Mouse (Mus musculus) hindbrain, embryonic 13.5 days (tissue): ENCODE measurements at regions not wholly inside any gene's neighbourhood (a gene's known extent, or its start where the extent isn't known, plus 50 kb on each side); places are given as distances from the start of the nearest gene placed in this dataset.

Experiments
- ATAC-seq: fragments of 200-750 bp; cut with Nextera tagmentation; 2 replicates; pipeline ENCODE4 v1.8.0; 2017; ENCODE audit warnings: moderate TSS enrichment; ENCODE audit not compliant: low FRiP score
- H3K27ac ChIP-seq: fragments of 300-500 bp; sonication (generic); 2 replicates; pipeline ENCODE4 v1.5.1; 2015; ENCODE audit warnings: inconsistent platforms, mild to moderate bottlenecking, moderate library complexity
- H3K27me3 ChIP-seq: fragments of 300-500 bp; sonication (generic); 2 replicates; pipeline ENCODE4 v1.6.1; 2015; ENCODE audit warnings: mild to moderate bottlenecking, inconsistent platforms
- H3K36me3 ChIP-seq: fragments of 300-500 bp; sonication (generic); 2 replicates; pipeline ENCODE4 v1.6.1; 2015; ENCODE audit warnings: mild to moderate bottlenecking, inconsistent platforms
- H3K4me1 ChIP-seq: fragments of 300-500 bp; sonication (generic); replicated peaks from 2 replicates; pipeline ENCODE4 v1.6.1; 2015; ENCODE audit warnings: inconsistent platforms
- H3K4me2 ChIP-seq: fragments of 300-500 bp; sonication (generic); 2 replicates; pipeline ENCODE4 v1.6.1; 2015; ENCODE audit warnings: inconsistent platforms, mild to moderate bottlenecking, moderate library complexity
- H3K4me3 ChIP-seq: fragments of 300-500 bp; sonication (generic); 2 replicates; pipeline ENCODE4 v1.5.1; 2015; ENCODE audit warnings: mild to moderate bottlenecking, inconsistent platforms
- H3K9ac ChIP-seq: fragments of 300-500 bp; sonication (generic); 2 replicates; pipeline ENCODE4 v1.6.1; 2015; ENCODE audit warnings: mild to moderate bottlenecking, inconsistent platforms
- H3K9me3 ChIP-seq: fragments of 300-500 bp; sonication (generic); 2 replicates; pipeline ENCODE4 v1.6.1; 2016; ENCODE audit warnings: inconsistent platforms
- WGBS: fragments of 180-500 bp; shearing (Covaris S2); methylation state at CpG from one replicate; pipeline ENCODE4 v1.1.7; 2015; 5-methylcytosine and 5-hydroxymethylcytosine counted together

GRCm38 (mm10) chr16:86401381-86401780, 499.8 kb upstream of the Adamts5 start:
- Histone ChIP-seq H3K4me1 (no peaks in the 10 kb centered on the region), H3K4me3 (no peak overlapping the region), H3K4me2 (no peak overlapping the region), H3K9ac (no peak overlapping the region), H3K27me3 (no peaks in the 10 kb centered on the region), H3K36me3 (no peaks in the 10 kb centered on the region), H3K9me3 (no peaks in the 10 kb centered on the region), H3K27ac (no peak overlapping the region)
- ATAC-seq: no peak
- WGBS: 85% methylated on average over 1 of the region's 1 CpGs

DNA sequence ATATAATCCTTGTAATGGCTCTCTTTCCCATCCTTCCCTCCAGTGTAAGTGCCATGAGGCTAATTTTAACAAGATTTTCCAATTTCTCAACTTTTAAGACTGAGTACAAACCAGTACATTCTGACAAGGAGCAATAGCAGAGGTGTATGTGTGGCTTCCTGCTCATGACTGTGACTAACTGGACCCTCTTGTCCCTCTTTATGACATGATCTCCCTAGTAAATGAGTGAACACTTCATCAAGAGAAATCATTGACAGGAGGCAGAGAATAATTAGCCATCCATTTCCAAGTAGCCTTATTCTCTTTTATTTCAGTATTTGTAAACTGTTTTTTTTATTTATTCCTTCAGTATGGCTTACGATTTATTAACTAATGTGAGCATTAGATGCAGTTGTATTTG, 497.7 kb upstream of the Adamts5 start:
- Histone ChIP-seq H3K27me3 (no peaks in the 10 kb centered on the region), H3K4me2 (no peak overlapping the region), H3K36me3 (no peaks in the 10 kb centered on the region), H3K27ac (no peak overlapping the region), H3K4me3 (no peak overlapping the region), H3K9ac (no peak overlapping the region), H3K9me3 (no peaks in the 10 kb centered on the region), H3K4me1 (no peaks in the 10 kb centered on the region)
- WGBS: 82% methylated on average over 1 of the region's 1 CpGs
- ATAC-seq: no peak

GRCm38 (mm10) chr16:86397521-86397920, 495.9 kb upstream of the Adamts5 start:
- Histone ChIP-seq H3K27ac (no peak overlapping the region), H3K36me3 (no peaks in the 10 kb centered on the region), H3K4me1 (no peaks in the 10 kb centered on the region), H3K27me3 (no peaks in the 10 kb centered on the region), H3K9ac (no peak overlapping the region), H3K9me3 (no peaks in the 10 kb centered on the region), H3K4me3 (no peak overlapping the region), H3K4me2 (no peak overlapping the region)
- ATAC-seq: no peak
- 89% methylated on average over 2 of the region's 2 CpGs for WGBS

DNA sequence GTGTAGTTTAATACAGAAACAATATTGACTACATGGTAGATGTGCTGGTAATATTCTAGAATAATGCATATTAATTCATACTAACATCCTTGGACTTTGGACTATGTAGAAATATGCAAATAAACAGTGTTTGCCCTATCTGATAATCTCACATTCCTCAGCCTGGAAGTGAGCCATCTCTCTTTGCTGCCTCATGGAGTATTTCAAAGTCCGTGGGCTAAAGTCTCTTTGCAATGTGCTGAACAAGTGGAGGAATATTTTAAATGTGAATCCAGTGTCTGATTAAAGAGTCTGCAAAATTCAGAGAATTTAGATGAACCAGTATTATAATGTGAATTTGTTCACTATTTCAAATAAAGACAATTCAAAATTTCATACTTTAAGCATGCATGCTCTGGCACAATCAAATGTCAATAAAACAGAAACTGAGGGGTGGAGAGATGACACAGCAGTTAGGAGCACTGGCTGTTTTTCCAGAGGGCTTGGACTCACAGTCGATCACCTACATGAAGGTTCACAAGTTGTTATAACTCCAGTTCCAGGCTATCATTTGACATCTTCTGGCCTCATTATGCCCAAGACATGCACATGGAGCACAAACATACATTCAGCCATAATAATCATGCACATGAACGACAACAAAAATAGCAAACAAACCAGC, 487.6 kb upstream of the Adamts5 start:
- no peak for ATAC-seq
- 83% methylated on average over 3 of the region's 3 CpGs for WGBS
- Histone ChIP-seq H3K9me3 (no peaks in the 10 kb centered on the region), H3K4me3 (no peak overlapping the region), H3K36me3 (no peaks in the 10 kb centered on the region), H3K4me2 (no peak overlapping the region), H3K4me1 (no peaks in the 10 kb centered on the region), H3K27ac (no peak overlapping the region), H3K27me3 (no peaks in the 10 kb centered on the region), H3K9ac (no peak overlapping the region)

GRCm38 (mm10) chr16:86388128-86388527, 486.5 kb upstream of the Adamts5 start:
- Histone ChIP-seq H3K9me3 (no peaks in the 10 kb centered on the region), H3K36me3 (no peaks in the 10 kb centered on the region), H3K4me1 (no peaks in the 10 kb centered on the region), H3K9ac (no peak overlapping the region), H3K27me3 (no peaks in the 10 kb centered on the region), H3K4me2 (no peak overlapping the region), H3K4me3 (no peak overlapping the region), H3K27ac (no peak overlapping the region)
- WGBS: 96% methylated on average over 1 of the region's 1 CpGs
- no peak for ATAC-seq

GRCm38 (mm10) chr16:86377991-86378390, 476.4 kb upstream of the Adamts5 start:
- no peak for ATAC-seq
- no peaks in the 10 kb centered on the region for H3K36me3 ChIP-seq
- H3K4me3 ChIP-seq: no peak overlapping the region
- H3K9me3 ChIP-seq: no peaks in the 10 kb centered on the region
- no peak overlapping the region for H3K9ac ChIP-seq
- H3K27me3 ChIP-seq: no peaks in the 10 kb centered on the region
- no peak overlapping the region for H3K27ac ChIP-seq
- WGBS: 31% methylated on average over 3 of the region's 3 CpGs
- no peak overlapping the region for H3K4me2 ChIP-seq
- no peaks in the 10 kb centered on the region for H3K4me1 ChIP-seq

DNA sequence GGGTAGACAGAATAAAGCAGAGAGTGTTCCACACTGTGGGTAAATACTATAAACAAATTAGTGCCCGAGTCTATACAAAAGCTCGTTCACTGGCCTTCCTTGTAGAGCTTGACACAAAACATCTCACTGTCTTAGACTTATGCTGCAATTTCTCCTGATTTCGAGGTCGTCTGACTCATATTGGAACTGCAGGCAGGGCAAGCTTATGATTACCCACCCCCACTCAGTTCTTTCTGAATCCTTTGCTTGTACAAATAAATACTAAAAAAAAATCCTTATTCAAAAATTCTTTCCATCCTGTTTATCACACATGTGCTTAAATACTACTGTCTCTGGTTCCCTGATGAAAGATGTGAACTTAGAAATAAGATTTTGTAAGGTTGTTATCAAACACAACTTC, 470.0 kb upstream of the Adamts5 start:
- no peak overlapping the region for H3K4me2 ChIP-seq
- H3K36me3 ChIP-seq: no peaks in the 10 kb centered on the region
- no peak overlapping the region for H3K4me3 ChIP-seq
- no peak overlapping the region for H3K27ac ChIP-seq
- H3K9me3 ChIP-seq: no peaks in the 10 kb centered on the region
- H3K4me1 ChIP-seq: no peaks in the 10 kb centered on the region
- H3K27me3 ChIP-seq: no peaks in the 10 kb centered on the region
- no peak for ATAC-seq
- H3K9ac ChIP-seq: no peak overlapping the region
- WGBS: 74% methylated on average over 4 of the region's 4 CpGs

DNA sequence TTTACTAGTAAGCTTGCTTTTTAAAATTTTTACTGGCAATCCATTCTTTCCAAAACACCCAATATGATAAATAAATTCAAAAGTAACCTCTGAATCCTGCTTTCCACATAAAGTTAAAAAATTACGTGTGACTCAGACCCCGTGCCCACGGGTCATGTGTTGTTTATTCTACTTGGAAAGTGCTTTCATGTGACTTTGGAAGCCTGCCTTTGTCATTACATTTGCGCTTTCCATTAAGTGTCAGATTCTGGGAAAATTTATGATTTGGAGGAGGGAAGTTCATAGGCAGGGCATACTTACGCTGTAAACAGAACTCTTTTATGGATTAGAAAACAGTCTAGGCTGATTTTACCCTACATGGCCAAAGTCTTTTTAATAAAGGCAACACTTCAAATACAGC, 466.8 kb upstream of the Adamts5 start:
- Histone ChIP-seq H3K4me1 (no peaks in the 10 kb centered on the region), H3K4me2 (no peak overlapping the region), H3K27ac (no peak overlapping the region), H3K9me3 (no peaks in the 10 kb centered on the region), H3K9ac (no peak overlapping the region), H3K27me3 (no peaks in the 10 kb centered on the region), H3K4me3 (no peak overlapping the region), H3K36me3 (no peaks in the 10 kb centered on the region)
- ATAC-seq: no peak
- WGBS: 81% methylated on average over 5 of the region's 5 CpGs

GRCm38 (mm10) chr16:86366197-86366596, 464.6 kb upstream of the Adamts5 start:
- Histone ChIP-seq H3K4me3 (no peak overlapping the region), H3K27me3 (no peaks in the 10 kb centered on the region), H3K4me2 (no peak overlapping the region), H3K4me1 (no peaks in the 10 kb centered on the region), H3K9ac (no peak overlapping the region), H3K27ac (no peak overlapping the region), H3K36me3 (no peaks in the 10 kb centered on the region), H3K9me3 (no peaks in the 10 kb centered on the region)
- WGBS: 95% methylated on average over 1 of the region's 1 CpGs
- no peak for ATAC-seq

GRCm38 (mm10) chr16:86361099-86361498, 459.5 kb upstream of the Adamts5 start:
- no peak overlapping the region for H3K9ac ChIP-seq
- H3K4me1 ChIP-seq: no peaks in the 10 kb centered on the region
- no peak overlapping the region for H3K4me2 ChIP-seq
- H3K27ac ChIP-seq: no peak overlapping the region
- no peak overlapping the region for H3K4me3 ChIP-seq
- no peaks in the 10 kb centered on the region for H3K9me3 ChIP-seq
- H3K36me3 ChIP-seq: no peaks in the 10 kb centered on the region
- no peak for ATAC-seq
- 86% methylated on average over 5 of the region's 5 CpGs for WGBS
- no peaks in the 10 kb centered on the region for H3K27me3 ChIP-seq

DNA sequence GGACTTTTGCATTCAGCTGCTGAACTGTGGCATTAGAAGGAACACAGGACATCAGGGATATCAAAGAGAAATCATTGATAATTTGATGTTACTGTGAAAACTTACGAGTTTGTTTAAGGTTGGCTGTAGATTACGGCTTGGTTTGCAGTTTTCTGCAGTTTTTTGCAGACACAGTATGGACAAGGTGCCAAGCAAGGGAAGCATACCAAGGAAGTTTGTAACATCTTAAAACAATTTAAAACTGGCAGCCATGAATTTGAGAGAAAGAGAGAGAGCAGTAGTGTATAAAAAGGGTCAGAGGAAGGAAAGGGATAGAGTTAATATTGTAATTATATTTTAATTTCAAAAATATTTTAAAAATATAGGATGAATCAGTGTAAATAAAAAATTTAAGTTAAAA, 453.4 kb upstream of the Adamts5 start:
- Histone ChIP-seq H3K4me1 (no peaks in the 10 kb centered on the region), H3K9ac (no peak overlapping the region), H3K9me3 (no peaks in the 10 kb centered on the region), H3K4me3 (no peak overlapping the region), H3K27ac (no peak overlapping the region), H3K27me3 (no peaks in the 10 kb centered on the region), H3K4me2 (no peak overlapping the region), H3K36me3 (no peaks in the 10 kb centered on the region)
- WGBS: 81% methylated on average over 2 of the region's 2 CpGs
- ATAC-seq: no peak

GRCm38 (mm10) chr16:86347753-86348152, 446.1 kb upstream of the Adamts5 start:
- H3K9me3 ChIP-seq: no peaks in the 10 kb centered on the region
- WGBS: 90% methylated on average over 5 of the region's 5 CpGs

DNA sequence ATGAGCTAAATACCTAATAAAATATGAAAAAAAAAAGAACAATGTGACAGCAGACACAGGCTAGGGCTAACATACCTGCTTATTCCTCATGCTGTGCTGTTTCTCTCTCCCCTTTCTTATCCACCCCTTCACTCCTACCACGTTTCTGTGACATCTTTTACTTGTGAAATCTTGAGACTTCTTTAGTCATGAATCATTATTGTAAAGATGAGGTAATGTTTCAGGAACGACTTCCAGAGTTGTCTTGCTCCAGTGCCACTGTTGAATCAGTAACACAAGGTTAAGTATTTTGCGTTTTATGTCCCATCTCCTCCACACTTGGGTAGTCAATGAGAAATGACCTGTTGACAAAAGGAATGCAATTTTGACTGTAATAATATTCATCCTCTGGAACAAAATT, 445.3 kb upstream of the Adamts5 start:
- ATAC-seq: no peak

More at GRCm38 (mm10) chr16:86347753-86348152, 446.1 kb upstream of the Adamts5 start:
- Histone ChIP-seq H3K4me1 (no peaks in the 10 kb centered on the region), H3K4me3 (no peak overlapping the region), H3K27ac (no peak overlapping the region), H3K36me3 (no peaks in the 10 kb centered on the region), H3K4me2 (no peak overlapping the region), H3K9ac (no peak overlapping the region), H3K27me3 (no peaks in the 10 kb centered on the region)
- no peak for ATAC-seq

More for the DNA sequence above, 445.3 kb upstream of the Adamts5 start:
- no peak overlapping the region for H3K4me2 ChIP-seq
- no peak overlapping the region for H3K4me3 ChIP-seq
- WGBS: 64% methylated on average over 3 of the region's 3 CpGs
- H3K9ac ChIP-seq: no peak overlapping the region
- H3K4me1 ChIP-seq: no peaks in the 10 kb centered on the region
- H3K27me3 ChIP-seq: no peaks in the 10 kb centered on the region
- H3K27ac ChIP-seq: no peak overlapping the region
- no peaks in the 10 kb centered on the region for H3K9me3 ChIP-seq
- no peaks in the 10 kb centered on the region for H3K36me3 ChIP-seq
